Mouse (Mus musculus) fat pad, adult 2 months (tissue): Measurements from ENCODE around the gene Rpap1.

Experiments
- DNase-seq: peaks from one replicate; pipeline ENCODE4 v3.0.0-alpha.2; 2011; ENCODE audit warnings: low read depth, low spot score; ENCODE audit errors: extremely low read depth

Rpap1 gene

DNA sequence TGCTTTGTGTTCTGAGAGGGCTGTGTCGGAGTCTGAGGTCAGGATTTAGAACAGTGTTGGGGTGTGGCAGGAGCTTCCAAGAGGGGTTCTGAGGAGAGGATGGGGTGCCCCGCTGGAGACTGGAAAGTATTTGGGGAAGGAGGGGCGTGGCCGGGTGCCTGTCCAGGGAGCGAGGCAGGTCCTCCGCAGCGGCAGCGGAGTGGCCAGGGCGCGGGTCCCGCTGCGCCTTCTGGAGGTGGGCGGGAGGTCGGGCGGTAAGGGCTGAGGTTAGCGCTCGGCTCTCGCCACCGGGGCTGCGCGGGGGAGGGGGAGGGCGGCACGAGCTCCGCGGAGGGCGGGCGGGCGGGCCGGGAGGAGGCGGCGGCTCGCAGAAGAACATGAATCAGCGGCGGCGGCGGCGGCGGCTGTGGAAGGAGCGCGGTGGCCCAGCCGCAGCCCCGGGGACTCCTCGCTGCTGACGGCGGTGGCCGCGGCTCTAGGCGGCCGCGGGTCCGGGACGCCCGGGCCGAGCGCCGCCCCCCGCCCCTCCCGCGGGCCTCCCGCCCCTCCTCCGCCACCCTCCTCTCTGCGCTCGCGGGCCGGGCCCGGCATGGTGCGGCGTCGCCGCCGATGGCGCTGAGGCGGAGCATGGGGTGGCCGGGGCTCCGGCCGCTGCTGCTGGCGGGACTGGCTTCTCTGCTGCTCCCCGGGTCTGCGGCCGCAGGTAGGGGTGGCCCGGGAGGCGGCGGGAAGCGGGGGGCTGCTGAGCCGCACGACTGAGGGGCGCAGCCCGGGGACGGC is 12.0 kb upstream of the Rpap1 start:
- DNase-seq: no peak

DNA sequence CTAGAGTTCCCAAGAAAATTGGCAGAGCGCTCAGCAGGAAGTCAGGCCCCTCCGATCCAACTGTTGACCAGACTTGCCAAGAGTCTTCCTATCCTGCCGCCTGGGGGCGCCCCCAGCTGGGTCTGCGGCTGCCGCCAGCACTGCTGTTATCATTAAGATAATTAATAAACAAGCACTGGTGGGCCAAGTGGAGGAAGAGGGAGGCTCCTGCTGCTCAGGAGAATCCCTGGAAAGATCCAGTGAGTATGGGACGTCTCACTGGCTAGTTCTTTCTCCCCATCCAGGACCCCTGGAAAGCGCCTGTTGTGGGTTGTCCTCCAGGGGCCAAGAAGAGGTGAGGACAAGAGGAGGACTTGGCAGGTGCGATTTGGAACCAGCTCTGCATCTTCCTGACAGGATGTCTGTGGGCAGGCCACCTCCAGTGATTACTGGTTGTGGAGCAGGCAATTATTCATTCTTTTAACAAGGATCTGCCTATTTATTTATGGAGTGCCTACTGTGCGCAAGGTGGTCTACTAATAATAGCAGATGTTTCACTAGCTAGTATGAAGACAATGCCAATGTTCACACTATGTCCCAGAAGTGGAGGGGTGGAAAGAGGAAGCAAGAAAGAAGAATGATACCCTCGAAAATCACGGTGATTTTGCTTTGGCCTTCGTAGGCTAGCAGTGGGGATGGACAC is 11.1 kb upstream of the Rpap1 start:
- DNase-seq: no peak

DNA sequence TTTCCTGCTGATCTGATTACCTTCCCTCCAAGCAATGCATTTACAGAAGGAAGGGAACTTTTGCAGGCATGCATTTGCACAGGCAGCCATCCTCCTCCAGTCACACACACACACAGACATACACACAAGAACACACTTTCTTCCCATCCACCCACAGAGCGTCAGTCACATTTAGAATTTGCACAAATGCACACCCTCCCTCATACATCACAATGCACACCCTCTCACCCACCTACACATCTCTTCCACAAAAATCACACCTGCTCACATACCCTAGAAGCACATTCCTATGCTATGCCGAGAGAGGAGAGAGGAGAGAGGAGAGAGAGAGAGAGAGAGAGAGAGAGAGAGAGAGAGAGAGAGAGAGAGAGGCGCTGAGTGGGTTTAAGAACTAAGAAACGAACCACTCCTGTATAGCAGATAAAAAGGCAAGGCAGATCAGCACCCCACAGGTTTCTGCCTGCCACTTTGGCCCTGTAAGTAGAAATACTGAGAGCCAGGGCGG is 10.0 kb upstream of the Rpap1 start, which contains the start of gene Tyro3:
Tyro3 (plus strand) TSS at position 455 of the 505 bp plus-strand sequence.
- DNase-seq: no peak

DNA sequence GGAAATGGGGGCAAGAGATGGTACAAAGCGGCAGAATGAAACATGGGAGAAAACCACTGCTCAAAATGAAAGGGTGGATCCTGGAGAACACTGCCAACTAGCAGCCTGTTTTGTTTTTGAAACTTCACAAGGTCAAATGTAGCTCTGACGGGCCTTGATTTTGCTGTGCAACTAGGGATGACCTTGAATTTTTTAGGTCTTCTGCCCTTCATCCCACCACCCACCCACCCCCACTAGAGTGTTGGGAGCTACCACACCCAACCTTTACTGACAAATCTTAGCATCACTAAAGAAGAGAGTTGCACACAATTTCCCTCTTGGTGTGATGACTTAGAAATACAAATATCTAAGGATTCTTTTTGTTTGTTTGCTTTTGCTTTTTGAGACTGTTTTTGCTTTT is 2.7 kb upstream of the Rpap1 start:
- DNase-seq: no peak

DNA sequence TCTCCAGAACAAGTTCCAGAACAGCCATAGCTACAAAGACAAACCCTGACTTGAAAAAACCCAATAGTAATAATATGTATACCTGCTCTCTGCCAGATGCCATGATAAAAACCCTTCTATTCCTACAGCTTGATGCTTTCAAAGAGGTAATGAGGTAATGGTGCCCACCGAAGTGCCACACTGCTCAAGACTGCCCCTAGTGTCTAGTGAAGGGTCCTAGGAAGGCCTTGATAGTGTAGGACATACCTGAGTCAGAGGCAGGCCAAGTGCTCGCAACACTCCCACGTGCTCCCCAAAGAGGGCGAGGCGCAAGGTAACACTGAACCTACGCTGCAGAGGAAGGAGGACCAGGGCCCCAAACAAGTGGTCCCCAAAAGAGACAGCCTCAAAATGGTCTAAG is 20.1 kb downstream of the Rpap1 start:
- no peak for DNase-seq

DNA sequence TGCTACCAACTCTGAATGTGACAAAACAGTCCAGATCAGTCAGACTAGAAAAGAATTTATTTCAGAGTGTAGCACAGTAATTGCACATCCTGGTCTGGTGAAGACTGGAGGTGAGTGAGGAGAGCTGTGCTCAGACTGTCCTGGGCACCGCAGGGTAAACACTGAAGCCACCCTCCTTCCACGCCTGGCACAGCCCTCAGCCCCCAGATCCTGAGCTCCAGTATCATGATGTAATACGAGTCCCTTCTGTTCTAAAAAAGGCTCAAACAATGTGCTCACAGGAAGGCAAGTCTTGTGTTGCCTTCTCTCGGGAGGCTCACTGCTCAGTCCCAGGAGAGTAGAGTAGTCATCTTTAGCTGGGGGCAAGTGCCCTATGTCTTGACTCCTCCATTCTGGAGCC is 23.4 kb downstream of the Rpap1 start:
- DNase-seq: no peak

DNA sequence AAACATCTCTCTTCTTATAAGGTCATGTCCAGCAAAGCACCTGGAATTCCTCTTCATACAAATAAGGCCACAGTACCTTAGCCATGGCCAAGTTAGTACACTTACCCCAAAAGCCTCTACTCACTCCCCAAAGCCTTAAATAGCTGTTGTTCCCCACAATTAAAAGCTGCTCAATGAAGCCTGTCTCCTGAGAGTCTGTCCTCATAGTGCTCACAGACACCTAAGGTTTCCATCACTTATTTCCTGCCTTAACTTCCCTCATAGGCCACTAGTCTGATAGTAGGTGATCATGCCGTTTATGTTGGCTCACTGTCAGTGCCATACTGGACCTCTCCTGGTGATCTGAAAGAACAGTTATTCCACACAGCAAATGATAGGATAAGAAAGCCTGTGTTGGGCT is 25.1 kb downstream of the Rpap1 start:
- DNase-seq: no peak

DNA sequence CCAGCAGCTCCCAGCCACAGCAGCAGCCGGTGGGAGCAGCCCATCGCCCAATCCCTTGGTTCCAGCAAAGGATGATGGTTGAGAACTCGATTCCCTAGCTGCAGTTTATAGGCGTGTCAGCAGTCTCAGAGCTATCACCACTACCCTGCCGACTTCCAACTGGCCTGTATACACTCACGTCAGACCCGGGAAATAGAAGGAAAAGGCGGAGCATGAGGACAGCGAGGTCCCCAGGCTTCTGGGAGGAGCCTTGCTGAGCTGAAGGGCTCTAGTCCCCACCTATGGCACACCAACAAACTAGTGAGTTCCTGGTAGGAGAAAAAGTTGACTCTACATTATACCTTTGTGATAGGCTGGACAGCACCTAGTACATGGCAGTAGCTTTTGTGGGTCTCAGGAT is 27.1 kb downstream of the Rpap1 start, which contains the start of gene Ltk:
Ltk (minus strand) TSS at position 181 of the 400 bp plus-strand sequence.
- DNase-seq: no peak

DNA sequence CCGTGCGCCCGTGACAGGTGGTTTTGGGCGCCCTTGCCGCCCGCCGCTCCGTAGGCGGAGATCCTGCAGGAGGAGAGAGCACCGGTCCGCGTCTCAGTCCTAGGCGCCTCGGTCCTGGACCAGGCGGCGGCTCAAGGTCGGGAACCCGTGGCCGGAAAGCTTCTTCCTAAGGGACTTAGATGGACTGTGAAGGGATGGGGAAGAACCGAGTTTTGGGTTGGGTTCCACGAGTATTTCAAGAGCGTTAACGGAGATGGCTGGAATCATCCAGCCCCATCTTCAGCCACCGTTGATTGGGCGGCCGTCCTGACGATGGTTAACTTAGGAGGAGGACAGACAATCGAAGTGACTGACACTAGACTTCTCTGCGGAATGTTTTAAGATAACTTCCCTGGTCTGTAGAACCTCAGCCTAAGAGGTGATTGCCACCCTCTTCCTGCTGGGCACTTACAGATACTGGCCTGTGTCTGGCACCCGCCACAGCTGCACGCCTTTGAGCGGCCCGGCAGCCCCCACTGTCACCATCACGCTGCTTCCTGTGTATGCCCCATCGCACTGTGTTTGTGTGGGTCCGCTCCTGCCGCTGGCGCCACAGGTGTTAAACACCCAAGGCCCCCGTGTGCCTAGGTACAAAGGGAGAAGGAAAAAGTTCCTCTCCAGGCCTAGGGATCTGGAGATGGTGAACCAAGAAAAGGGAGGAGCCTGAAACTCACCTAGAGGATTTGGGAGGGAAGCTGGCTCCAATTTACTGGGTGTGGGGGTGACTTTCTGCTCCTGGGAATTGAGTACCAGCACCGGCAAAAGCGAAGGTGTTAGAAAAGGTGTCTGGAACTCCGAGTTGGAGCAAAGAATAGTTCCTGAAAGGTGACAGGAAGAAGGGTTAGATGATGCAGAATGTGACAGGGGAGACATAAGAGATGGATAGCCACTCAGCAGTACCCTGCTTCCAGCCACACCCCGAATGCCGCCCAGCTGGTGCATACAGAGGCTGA is 28.2 kb downstream of the Rpap1 start:
- no peak for DNase-seq

DNA sequence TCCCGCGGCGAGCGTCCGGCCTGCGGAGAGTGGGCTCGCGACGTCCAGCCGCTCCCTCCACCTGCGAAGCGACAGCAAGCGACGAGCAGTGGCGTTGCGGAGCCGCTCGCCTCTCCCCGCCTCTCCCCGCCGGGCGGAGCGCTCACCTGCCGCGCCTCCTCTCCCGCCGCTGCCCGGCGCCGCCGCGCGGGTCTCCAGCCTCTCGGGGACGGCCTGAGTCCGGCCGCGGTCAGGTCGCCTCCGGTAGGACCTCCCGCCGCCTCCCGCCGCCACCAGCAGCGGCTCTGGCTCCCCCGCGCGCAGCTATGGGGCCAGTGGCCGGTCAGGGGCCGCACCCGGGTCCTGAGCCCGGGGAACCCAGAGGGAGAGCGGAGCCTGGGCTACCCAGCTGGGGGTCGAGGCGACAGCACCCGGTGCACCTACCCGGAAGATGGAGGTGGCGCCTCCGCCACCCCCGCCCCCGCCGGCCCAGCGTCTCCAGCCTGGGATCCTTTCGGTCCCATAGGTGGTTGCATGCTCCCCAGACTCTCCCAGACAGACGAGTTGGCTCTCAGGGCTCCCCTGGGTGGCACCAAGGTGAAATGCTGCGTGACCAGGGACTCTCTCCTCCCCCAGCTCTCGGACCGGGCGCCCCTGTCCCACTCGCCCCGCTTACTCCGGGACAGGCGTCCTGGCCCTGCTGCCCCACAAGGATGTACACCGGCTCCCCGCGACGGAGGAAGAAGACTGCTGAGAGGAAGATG is 29.1 kb downstream of the Rpap1 start:
- DNase-seq: no peak

DNA sequence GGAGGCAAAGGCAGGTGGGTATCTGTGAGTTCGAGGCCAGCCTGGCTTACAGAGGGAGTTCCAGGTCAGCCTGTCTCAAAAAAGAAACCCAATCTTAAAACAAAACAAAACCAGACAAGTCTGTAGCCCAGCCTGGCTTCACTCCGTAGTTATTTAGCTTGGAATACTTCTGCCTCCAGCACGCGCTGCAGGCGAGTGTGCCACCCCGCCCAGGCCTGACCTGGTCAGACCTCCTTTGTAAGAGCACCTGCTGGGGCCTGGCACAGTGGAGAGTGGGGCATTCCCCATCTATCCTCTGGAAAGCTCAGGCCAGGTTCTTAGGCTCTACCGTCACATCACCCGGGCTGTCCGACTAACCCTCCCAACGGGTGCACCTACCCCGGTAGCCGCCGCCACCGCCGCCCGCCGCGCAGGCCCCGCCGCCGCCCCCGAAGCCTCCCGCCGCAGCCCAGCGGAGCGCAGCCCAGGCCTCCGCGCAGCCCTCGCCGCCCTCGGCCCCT is 29.7 kb downstream of the Rpap1 start:
- no peak for DNase-seq

DNA sequence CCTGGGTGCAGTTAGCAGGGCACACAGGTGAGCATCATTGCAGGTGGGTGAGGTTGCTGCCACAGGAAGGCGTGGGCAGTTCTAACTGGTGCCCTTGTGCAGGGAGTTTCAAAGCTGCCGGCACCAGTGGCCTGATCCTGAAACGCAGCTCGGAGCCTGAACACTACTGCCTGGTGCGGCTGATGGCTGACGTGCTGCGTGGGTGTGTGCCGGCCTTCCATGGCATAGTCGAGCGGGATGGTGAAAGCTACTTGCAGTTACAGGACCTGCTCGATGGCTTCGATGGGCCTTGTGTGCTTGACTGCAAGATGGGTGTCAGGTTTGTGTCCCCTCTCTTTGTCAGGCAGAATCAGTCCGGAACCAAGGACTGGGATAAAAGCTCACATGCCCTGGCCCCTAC is 38.1 kb downstream of the Rpap1 start:
- DNase-seq: no peak

DNA sequence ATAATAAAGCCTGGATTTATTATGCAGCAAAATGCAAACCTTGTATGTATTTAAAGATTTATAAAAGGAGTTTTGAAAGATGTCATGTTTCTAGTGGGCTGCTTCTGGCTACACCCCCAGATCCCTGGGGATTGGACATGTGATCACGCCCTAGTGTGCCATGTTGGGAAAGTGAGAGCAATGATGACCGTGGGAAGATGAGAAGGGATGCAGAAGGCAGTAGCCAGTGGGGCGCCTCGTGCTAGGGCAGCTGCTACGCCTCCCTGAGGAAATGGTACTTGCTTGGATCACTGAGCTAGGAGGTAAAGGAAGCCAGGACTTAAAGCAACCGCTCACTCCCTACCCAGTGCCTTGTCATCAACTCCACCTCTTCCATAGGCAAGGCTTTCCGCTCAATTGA is 39.8 kb downstream of the Rpap1 start:
- no peak for DNase-seq

DNA sequence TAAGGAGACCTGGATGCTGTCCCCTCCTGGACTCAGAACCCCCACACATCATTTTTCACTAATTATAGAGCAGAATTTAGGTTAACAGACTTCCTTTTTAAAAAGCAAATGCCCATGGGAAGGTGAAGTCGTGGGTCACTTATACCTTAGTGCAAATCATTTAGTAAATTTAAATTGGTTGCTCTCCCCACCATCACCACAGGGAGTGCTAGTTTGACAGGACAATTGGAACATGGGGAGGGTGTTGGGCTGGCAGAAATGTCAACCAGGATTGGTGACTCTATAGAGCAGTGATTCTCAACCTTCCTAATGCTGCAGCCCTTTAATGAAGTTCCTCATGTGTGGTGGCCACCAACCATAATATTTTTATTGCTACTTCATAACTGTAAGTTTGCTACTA is 42.1 kb downstream of the Rpap1 start:
- no peak for DNase-seq

DNA sequence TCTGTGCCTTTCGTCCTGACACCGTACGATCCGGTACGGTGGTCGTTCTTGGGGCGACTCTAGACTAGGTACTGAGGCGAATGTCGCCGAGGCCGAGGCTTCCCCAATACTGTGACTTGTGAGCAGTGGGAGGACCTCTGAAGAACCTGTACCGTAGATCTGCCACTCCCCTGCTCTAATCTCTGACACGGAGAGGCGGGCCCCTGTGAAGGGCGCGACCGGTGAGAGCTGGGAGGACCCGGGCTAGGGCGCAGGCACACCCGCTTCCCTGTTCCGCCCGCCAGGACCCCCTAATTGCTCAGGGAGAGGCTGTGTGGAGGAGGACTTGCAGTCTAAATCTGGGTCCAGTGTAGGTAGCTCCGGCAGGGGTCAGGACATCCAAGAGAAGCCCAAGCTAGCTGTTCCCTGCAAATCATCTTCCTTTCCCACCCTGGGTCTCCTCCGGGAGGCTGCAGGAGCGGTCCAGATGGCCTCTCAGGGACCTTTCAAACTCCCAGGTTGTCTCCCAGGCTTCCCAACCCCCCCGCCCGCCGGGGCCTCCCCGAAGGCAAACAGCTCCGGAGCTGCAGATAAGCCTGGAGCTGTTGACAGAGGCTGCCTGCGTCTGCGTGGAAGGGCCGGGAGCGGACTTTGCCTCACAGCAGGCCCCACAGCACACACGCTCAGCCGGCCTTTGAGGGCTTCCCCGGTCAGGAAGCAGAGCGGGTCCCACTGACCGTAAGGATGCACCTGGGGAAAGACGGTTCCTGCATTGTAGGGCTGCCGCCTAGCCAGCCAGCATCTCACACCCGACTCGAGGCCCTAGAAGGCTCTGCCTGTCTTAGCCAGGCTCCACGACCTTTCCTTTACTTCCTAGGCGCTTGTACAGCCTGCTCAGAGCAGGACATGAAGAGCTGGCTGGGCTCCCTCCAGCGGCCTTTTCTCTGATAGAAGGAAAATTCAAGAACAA is 42.9 kb downstream of the Rpap1 start:
- no peak for DNase-seq

DNA sequence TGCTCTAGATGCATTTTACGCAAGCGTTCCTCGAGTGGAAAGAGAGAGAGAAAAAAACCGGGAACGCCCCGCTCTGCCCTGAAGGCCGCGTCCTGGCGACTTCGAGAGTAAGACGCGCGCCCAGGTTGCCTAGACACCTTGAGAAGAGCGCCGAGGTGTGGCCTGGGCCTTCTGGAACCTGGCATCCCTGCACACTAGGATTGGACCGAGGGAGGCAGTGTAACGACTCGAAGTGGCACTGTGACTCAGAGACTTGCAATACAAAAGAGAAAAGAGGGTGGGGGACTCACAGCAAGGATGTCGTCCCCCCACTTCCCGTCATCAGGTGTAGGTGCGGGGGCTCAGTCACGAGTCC is 43.6 kb downstream of the Rpap1 start:
- no peak for DNase-seq

DNA sequence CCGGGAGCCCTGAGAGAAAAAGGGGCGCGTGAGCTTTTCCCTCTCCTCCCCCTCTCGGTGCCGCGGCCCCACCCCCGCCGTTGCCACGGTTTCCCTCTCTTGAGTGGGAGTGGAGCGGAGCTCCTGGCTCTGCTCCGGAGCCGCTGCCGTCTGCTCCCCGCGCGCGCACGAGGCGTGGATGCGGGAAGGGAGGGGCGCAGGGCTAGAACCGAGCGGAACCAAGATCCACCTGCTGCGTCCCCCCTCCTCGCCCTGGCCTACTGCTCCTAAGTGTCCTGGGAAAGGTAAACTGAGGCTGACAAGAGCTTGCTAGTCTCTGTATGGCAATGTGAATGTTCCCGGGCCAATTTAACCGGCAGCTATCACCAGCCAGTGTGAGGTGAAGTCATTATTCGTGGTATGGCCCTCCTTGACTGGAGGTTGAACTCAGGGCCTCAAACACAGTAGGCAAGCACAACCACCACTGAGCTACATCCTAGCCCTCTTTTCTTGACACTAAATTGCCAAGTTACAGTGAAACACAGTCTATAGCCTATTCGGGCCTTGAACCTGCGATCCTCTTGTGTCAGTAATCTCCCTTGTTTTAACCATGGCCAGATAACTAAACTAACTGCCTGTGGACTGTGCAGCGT is 44.0 kb downstream of the Rpap1 start:
- DNase-seq: no peak

DNA sequence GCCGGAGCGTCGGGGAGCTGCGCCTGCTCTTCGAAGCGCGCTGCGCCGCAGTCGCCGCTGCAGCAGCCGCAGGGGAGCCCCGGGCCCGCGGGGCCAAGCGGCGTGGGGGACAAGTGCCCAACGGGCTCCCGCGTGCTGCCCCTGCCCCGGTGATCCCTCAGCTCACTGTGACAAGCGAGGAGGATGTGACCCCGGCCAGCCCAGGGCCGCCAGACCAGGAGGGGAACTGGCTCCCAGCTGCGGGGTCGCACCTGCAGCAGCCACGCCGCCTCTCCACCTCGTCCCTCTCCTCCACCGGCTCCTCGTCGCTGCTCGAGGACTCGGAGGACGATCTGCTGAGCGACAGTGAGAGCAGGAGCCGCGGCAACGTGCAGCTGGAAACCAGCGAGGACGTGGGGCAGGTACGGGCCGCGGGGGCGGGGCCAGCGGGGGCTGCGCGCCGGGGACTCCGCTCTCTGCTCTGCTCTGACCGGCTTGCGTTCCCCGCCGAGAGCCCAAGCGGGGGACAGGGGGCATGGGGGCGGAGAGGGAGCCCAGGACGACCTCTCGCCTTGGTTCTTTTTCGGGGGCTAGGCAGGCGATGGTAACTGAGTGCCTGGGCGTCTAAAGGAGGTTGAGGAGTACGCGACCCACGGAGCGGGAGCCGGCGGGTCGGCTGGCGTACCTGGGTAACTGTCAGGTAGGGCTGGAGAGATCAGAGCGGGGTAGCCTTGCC is 44.7 kb downstream of the Rpap1 start:
- DNase-seq: no peak
